9 mouse cellular contexts compared by ENCODE assay signal in genomic region chr8:108718031-108718430, GRCm38 (mm10).
DNase-seq lines count a peak whose midpoint lies in the region; ATAC-seq lines count a peak whose summit lies in the region.
"Had no signal": no experiment of that assay in that cellular context is flagged by ENCODE, and none has a peak within 500 bp of the region (broad histone marks: within the 10 kb centered on the region; RNA-seq: fewer than 3 reads in every experiment).

No protein-coding gene starts in this region.

- no peak for ATAC-seq in forebrain, embryonic 13.5 days
- ATAC-seq in neural tube, embryonic 12.5 days (ENCODE audit: low FRiP score, low read depth): no peak
- ATAC-seq in megakaryocyte progenitor cell, adult 5-6 weeks (replicated peaks; ENCODE audit: poor library complexity): no peak
- ATAC-seq: Patski had no signal

- peaks cover 84% of the 10 kb centered on the region for H3K27me3 ChIP-seq in forebrain, embryonic 13.5 days
- peaks cover 15% of the 10 kb centered on the region for H3K27me3 ChIP-seq in neural tube, embryonic 12.5 days (replicated peaks)
- H3K27me3 ChIP-seq: Patski had no signal

- H3K9me3 ChIP-seq in forebrain, embryonic 13.5 days (replicated peaks): no peaks in the 10 kb centered on the region
- no peaks in the 10 kb centered on the region for H3K9me3 ChIP-seq in neural tube, embryonic 12.5 days

- no peaks in the 10 kb centered on the region for H3K36me3 ChIP-seq in forebrain, embryonic 13.5 days (ENCODE audit: poor library complexity, severe bottlenecking)
- H3K36me3 ChIP-seq in neural tube, embryonic 12.5 days: no peaks in the 10 kb centered on the region

- no peak overlapping the region for H3K27ac ChIP-seq in forebrain, embryonic 13.5 days
- no peak overlapping the region for H3K27ac ChIP-seq in neural tube, embryonic 12.5 days

- H3K4me3 ChIP-seq in forebrain, embryonic 13.5 days: peak overlapping the region; percentile 21
- peak overlapping the region; percentile 73 for H3K4me3 ChIP-seq in neural tube, embryonic 12.5 days

- peaks cover 68% of the 10 kb centered on the region for H3K4me1 ChIP-seq in forebrain, embryonic 13.5 days
- H3K4me1 ChIP-seq in neural tube, embryonic 12.5 days: peaks cover 83% of the 10 kb centered on the region

- peak overlapping the region; percentile 98 for H3K4me2 ChIP-seq in forebrain, embryonic 13.5 days
- H3K4me2 ChIP-seq in neural tube, embryonic 12.5 days (replicated peaks): peak overlapping the region; percentile 98

- WGBS in forebrain, embryonic 13.5 days: 29% methylated on average over 6 of the region's 6 CpGs
- WGBS in neural tube, embryonic 12.5 days: 29% methylated on average over 6 of the region's 6 CpGs

- DNase-seq in kidney, adult 11 months: peak; percentile 43
- DNase-seq in kidney, adult 8-10 months: no peak
- DNase-seq in kidney, postnatal 4 days: peak; percentile 41 to 61
- no peak for DNase-seq in ovary, postnatal 36 days (ENCODE audit: low spot score)
- no peak for DNase-seq in thymus, postnatal 25 days

- H3K9ac ChIP-seq in forebrain, embryonic 13.5 days: no peak overlapping the region
- no peak overlapping the region for H3K9ac ChIP-seq in neural tube, embryonic 12.5 days

Comparison
In these comparisons a context has a peak if more than half of its experiments do, and no peak if none do; other contexts are left out.
1. DNase-seq: peak in kidney, adult 11 months (single experiment) and kidney, postnatal 4 days (2 of 2); none in kidney, adult 8-10 months (0 of 2), ovary, postnatal 36 days (single experiment) and thymus, postnatal 25 days (single experiment).